Mouse (Mus musculus) liver, embryonic 16.5 days (tissue): ENCODE results near the gene Galnt18. TPM values are rescaled to one million over a fixed set of nuclear protein-coding genes. Genes with fewer than 3 reads are reported as not detected.

Source experiments
- ATAC-seq: fragments of 200-750 bp; cut with Nextera tagmentation; 2 replicates; pipeline ENCODE4 v1.8.0; 2017; ENCODE audit warnings: low read depth, mild to moderate bottlenecking, moderate number of reproducible peaks, moderate library complexity
- H3K27ac ChIP-seq: fragments of 300-500 bp; sonication (generic); 2 replicates; pipeline ENCODE4 v1.5.1; 2014; ENCODE audit warnings: mild to moderate bottlenecking, low read length
- H3K27me3 ChIP-seq: fragments of 300-500 bp; sonication (generic); 2 replicates; pipeline ENCODE4 v1.6.1; 2014; ENCODE audit warnings: low read depth, low read length, mixed read lengths; ENCODE audit not compliant: control insufficient read depth, insufficient read depth
- H3K36me3 ChIP-seq: fragments of 300-500 bp; sonication (generic); 2 replicates; pipeline ENCODE4 v1.6.1; 2014; ENCODE audit warnings: mild to moderate bottlenecking; ENCODE audit not compliant: control insufficient read depth, insufficient read depth
- H3K4me1 ChIP-seq: fragments of 300-500 bp; sonication (generic); 2 replicates; pipeline ENCODE4 v1.6.1; 2014; ENCODE audit warnings: low read depth, low read length, mixed read lengths; ENCODE audit not compliant: control insufficient read depth
- H3K4me2 ChIP-seq: fragments of 300-500 bp; sonication (generic); 2 replicates; pipeline ENCODE4 v1.6.1; 2014; ENCODE audit warnings: low read depth, low read length, mixed read lengths
- H3K4me3 ChIP-seq: fragments of 300-500 bp; sonication (generic); 2 replicates; pipeline ENCODE4 v1.5.1; 2014; ENCODE audit warnings: low read depth, mild to moderate bottlenecking, low read length
- H3K9ac ChIP-seq: fragments of 300-500 bp; sonication (generic); 2 replicates; pipeline ENCODE4 v1.6.1; 2014; ENCODE audit warnings: low read depth, low read length
- H3K9me3 ChIP-seq: fragments of 300-500 bp; sonication (generic); replicated peaks from 2 replicates; pipeline ENCODE4 v1.6.1; 2016; ENCODE audit warnings: low read length; ENCODE audit not compliant: control insufficient read depth
- WGBS: fragments of 180-500 bp; shearing (Covaris S2); extraction: QIAGEN DNeasy Blood & Tissue Kit; methylation state at CpG from one replicate; pipeline ENCODE4 v1.1.7; 2014; ENCODE audit not compliant: insufficient replicate concordance; 5-methylcytosine and 5-hydroxymethylcytosine counted together
- polyA plus RNA-seq: library from polyadenylated mRNA; unstranded; fragments of >200 nt; fragmentation: Nextera tagmentation; extraction: Ambion mirVana; gene quantifications from 2 replicates; pipeline ENCODE4 v1.2.1, GENCODE M21; 2015

Gene Galnt18
- polyA plus RNA-seq, 1 experiment from 2014 or later, result 2.2 TPM

DNA sequence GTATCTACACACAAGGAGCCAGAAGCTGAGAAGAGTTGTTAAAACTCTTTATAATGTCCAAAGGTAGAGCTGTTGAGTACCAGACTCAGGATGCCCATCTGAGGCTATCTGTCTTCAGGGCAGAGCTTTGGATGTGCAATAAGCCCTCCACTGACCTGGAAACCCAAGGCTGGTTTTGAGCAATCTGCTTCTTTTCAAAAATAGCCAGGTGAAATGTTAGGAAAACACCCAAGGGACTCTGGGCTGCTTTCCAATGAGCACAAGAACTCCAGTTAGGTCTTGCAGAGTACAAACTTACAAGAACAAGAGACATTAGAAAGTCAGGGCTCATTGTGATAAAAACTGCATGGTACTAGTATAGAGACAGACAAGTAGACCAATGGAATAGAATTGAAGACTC, 135.4 kb downstream of the Galnt18 start:
- Histone ChIP-seq H3K27ac (no peak overlapping the region), H3K4me1 (no peaks in the 10 kb centered on the region), H3K27me3 (no peaks in the 10 kb centered on the region), H3K36me3 (no peaks in the 10 kb centered on the region), H3K4me3 (no peak overlapping the region), H3K4me2 (no peak overlapping the region), H3K9me3 (no peaks in the 10 kb centered on the region), H3K9ac (no peak overlapping the region)
- ATAC-seq, result no peak

DNA sequence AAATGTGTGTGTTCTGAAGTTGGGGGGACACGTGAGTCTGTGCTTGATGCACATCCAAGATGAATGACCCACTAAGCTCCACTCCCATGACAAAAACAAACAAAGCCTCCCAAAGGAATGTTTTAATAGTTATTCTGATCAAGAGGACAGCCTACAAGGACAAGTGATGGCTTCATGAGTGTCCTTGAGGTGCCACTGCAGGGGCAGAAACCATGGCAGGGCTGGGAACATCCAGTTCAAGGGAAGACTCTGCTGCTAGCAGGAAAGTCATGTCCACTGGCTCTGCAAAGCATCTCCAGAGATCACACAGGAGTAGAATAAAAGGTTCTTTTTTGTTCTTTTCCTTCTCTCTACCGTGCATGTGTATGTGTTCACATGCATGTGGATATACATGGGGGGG, 140.9 kb downstream of the Galnt18 start:
- Histone ChIP-seq H3K27ac (no peak overlapping the region), H3K36me3 (no peaks in the 10 kb centered on the region), H3K4me1 (no peaks in the 10 kb centered on the region), H3K4me3 (no peak overlapping the region), H3K9me3 (no peaks in the 10 kb centered on the region), H3K27me3 (no peaks in the 10 kb centered on the region), H3K9ac (no peak overlapping the region), H3K4me2 (no peak overlapping the region)
- whole genome bisulfite sequencing, result 31% methylated on average over 2 of the region's 2 CpGs
- no peak for ATAC-seq

DNA sequence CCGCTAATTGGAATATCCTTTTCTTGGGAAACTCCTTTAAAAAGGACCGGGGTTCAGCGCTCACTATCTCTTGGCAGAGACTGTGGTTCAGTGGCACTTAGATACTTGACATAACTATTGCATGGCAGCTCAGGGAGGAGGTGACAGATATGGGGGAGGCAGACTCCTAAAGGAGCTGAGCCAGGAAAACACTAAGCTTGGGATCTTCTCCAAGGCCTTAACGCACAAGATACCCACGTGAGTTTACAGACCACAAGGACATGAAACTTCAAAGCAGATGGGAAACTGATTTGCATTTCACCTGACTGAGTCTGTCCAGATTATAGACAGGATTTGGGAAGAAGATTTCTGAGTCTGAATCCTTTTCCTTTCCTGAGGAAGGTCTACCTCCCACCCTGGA, 141.3 kb downstream of the Galnt18 start:
- no peaks in the 10 kb centered on the region for H3K4me1 ChIP-seq
- no peak overlapping the region for H3K4me2 ChIP-seq
- H3K27ac ChIP-seq, result no peak overlapping the region
- H3K36me3 ChIP-seq, result no peaks in the 10 kb centered on the region
- no peak overlapping the region for H3K9ac ChIP-seq
- H3K9me3 ChIP-seq, result no peaks in the 10 kb centered on the region
- H3K4me3 ChIP-seq, result no peak overlapping the region
- WGBS, result 60% methylated on average over 5 of the region's 5 CpGs
- ATAC-seq, result no peak
- H3K27me3 ChIP-seq, result no peaks in the 10 kb centered on the region

DNA sequence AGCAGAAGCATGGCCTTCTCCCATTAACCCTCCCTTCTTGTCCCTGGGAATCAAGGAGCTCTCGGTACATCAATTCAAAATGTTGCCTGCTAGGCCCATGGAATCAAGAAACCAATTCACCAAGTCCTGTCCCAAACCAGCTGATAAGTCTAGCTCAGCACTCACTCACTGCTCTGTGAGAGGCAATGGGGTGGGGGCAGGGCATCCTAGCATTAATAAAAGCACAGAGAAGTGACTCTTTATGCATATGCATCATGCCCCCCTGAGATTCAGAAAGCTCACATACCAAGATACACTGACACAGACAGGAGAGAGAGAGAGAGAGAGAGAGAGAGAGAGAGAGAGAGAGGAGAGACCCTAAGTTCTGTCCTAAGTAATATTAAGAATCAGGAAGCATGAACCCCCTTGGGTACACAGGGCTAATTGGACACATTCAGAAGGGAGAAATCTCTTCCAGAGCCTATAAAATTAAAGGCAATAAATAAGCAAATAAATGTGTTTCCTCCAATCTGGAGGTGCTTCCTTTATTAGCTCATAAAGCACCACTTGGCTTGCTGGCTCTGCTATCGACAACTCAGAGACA, 141.8 kb downstream of the Galnt18 start:
- WGBS, result 54% methylated on average over 2 of the region's 2 CpGs
- no peaks in the 10 kb centered on the region for H3K9me3 ChIP-seq

DNA sequence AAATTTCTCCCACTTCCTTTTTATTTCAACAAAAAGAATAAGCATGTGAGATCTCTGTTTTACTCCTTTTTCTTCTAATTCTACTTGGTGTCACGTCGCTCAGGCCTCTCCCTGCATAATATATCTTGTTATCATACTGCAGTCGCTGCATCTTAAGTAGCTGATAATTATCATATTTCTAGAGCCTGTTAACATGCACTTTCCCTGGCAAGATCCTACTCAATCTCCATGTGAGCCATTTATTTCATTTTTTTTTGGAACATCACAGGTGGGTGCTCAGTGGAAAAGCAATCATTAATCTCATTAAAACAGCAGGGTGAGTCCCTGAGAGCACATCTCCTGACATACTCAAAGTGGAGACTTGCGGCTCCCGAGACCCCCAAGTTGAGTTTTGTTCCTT, 143.3 kb downstream of the Galnt18 start:
- Histone ChIP-seq H3K4me2 (no peak overlapping the region), H3K36me3 (no peaks in the 10 kb centered on the region), H3K9ac (no peak overlapping the region), H3K27ac (no peak overlapping the region), H3K27me3 (no peaks in the 10 kb centered on the region), H3K9me3 (no peaks in the 10 kb centered on the region), H3K4me1 (no peaks in the 10 kb centered on the region), H3K4me3 (no peak overlapping the region)
- WGBS, result 65% methylated on average over 5 of the region's 5 CpGs
- no peak for ATAC-seq

More for the DNA sequence above, 141.8 kb downstream of the Galnt18 start:
- H3K27ac ChIP-seq, result no peak overlapping the region
- no peaks in the 10 kb centered on the region for H3K36me3 ChIP-seq
- no peak overlapping the region for H3K4me2 ChIP-seq
- H3K4me3 ChIP-seq, result no peak overlapping the region
- ATAC-seq, result no peak
- no peaks in the 10 kb centered on the region for H3K4me1 ChIP-seq
- H3K27me3 ChIP-seq, result no peaks in the 10 kb centered on the region
- no peak overlapping the region for H3K9ac ChIP-seq

DNA sequence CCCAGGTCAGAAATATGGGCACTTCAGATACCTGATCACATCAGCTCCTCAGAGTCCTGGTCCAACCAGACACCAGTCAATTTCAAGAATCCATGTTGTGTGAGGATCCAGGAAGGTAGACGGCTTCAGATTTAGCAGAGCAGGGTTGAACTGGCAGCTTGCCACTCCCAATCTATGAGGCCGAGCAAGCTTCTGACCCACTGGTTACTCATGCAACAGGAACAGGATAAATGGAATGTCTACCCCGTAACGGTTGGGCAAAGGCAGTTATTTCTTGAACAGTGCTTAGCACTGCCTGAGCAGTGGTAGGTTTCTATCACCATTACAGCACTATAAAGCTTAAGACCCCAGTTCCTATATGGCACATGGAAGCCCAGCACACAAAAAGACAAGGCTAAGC, 148.5 kb downstream of the Galnt18 start:
- Histone ChIP-seq H3K27me3 (no peaks in the 10 kb centered on the region), H3K9me3 (no peaks in the 10 kb centered on the region), H3K9ac (no peak overlapping the region), H3K4me1 (no peaks in the 10 kb centered on the region), H3K36me3 (no peaks in the 10 kb centered on the region), H3K4me3 (no peak overlapping the region), H3K4me2 (no peak overlapping the region), H3K27ac (no peak overlapping the region)
- no peak for ATAC-seq
- 73% methylated on average over 4 of the region's 4 CpGs for WGBS

DNA sequence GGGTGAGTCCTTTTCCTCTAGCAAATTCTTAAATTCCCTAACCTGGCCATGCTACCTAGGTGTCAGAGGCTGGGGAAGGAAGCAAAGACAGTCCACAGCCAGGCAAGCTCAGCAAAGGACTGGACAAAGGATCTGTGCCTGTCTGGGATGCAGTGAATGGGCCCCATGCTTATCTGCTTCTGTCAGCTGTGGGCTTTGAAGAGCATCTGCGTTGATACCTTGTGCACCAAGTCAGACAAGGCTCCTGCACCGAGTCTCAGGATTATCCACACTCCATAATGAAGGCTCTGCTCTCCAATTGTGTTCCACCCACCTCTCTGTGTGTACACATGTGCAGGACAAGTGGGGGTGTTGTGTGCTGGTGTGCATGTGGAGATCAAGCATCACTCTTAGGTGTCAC, 153.5 kb downstream of the Galnt18 start:
- Histone ChIP-seq H3K27ac (no peak overlapping the region), H3K9ac (no peak overlapping the region), H3K9me3 (no peaks in the 10 kb centered on the region), H3K4me2 (no peak overlapping the region), H3K4me3 (no peak overlapping the region), H3K4me1 (no peaks in the 10 kb centered on the region), H3K27me3 (no peaks in the 10 kb centered on the region), H3K36me3 (no peaks in the 10 kb centered on the region)
- ATAC-seq, result no peak
- 37% methylated on average over 2 of the region's 2 CpGs for WGBS

DNA sequence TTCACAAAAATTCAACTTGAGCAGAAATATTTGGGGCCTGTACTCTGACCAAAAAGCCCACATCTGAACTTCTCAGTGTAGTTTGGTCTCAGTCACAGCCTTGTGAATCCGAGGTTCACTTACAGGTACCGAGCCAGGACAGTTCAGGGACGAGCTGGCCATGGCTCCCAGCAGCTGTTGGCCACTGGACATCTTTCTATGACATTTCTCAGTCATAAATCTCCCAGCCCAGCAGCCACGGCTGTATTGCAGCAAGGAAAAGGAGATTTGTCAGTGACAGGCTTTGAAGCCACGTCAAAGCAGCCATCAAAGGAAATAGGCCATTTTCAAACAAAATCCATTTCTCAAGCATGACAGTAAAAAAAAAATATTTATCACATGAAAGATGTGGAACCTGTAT, 154.0 kb downstream of the Galnt18 start:
- no peak for ATAC-seq
- 49% methylated on average over 5 of the region's 5 CpGs for WGBS
- H3K4me1 ChIP-seq, result no peaks in the 10 kb centered on the region

DNA sequence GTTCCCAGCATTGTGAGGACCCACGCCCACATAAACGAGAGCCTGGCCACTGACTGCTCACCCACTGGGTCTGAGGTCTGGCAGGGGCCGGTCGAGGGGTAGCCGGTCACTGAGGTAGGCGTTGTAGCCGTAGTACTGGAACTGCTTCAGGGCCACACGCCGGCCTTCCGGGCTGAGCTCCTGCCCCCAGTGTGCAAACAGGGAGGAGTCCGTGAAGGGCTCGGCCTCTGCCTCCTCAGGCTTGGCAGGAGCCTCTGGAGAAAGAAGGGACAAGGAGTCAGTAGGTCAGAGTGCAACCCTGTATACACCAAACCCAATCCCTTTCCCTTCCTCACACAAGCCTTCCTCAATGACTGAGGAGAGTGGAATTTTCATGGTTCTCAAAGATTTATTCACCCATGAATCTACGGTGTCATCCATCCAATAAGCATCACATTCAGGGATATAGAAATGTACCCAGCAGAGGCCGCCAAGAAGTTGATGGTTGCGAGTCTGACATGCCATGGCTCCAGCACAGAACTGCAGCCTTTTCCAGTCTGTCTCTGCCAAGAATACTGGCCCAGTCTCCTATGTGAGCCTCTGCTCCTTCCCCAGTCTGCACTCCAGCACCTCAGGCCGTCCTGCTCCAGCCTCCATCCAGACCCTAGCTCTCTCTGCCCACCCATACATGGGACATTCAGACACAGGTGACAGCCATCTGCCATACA, 163.4 kb downstream of the Galnt18 start:
- H3K9ac ChIP-seq, result no peak overlapping the region
- H3K4me3 ChIP-seq, result no peak overlapping the region
- H3K36me3 ChIP-seq, result no peaks in the 10 kb centered on the region
- no peaks in the 10 kb centered on the region for H3K4me1 ChIP-seq
- ATAC-seq, result no peak
- H3K4me2 ChIP-seq, result no peak overlapping the region
- no peaks in the 10 kb centered on the region for H3K27me3 ChIP-seq
- H3K9me3 ChIP-seq, result no peaks in the 10 kb centered on the region
- H3K27ac ChIP-seq, result no peak overlapping the region
- 70% methylated on average over 16 of the region's 16 CpGs for WGBS

More for the DNA sequence above, 154.0 kb downstream of the Galnt18 start:
- no peak overlapping the region for H3K27ac ChIP-seq
- no peak overlapping the region for H3K4me3 ChIP-seq
- no peaks in the 10 kb centered on the region for H3K9me3 ChIP-seq
- H3K27me3 ChIP-seq, result no peaks in the 10 kb centered on the region
- no peak overlapping the region for H3K4me2 ChIP-seq
- no peaks in the 10 kb centered on the region for H3K36me3 ChIP-seq
- no peak overlapping the region for H3K9ac ChIP-seq
